Mouse (Mus musculus): Measurements from ENCODE around the gene Dpm3. TPM values are rescaled to one million over a fixed set of nuclear protein-coding genes. Genes with fewer than 3 reads are reported as not detected.

The Dpm3 gene
- polyA plus RNA-seq, 1 experiment from 2014 or later = 177 TPM

GRCm38 (mm10) chr3:89305551-89306325 lies 46.6 kb downstream of the Dpm3 start:
- 52% methylated on average over 8 of the region's 8 CpGs for WGBS

GRCm38 (mm10) chr3:89308089-89308488 lies 48.9 kb downstream of the Dpm3 start:
- no peaks in the 10 kb centered on the region for H3K9me3 ChIP-seq (ENCODE audit: control insufficient read depth, low read length)
- H3K27me3 ChIP-seq (replicated peaks; ENCODE audit: control insufficient read depth, insufficient read depth, low read length) = no peaks in the 10 kb centered on the region
- no peak overlapping the region for H3K4me2 ChIP-seq (ENCODE audit: low read depth, low read length)
- H3K36me3 ChIP-seq (ENCODE audit: control insufficient read depth, insufficient read depth, low read length) = no peaks in the 10 kb centered on the region
- ATAC-seq (ENCODE audit: low read depth) = peak; percentile 86
- 6% methylated on average over 9 of the region's 9 CpGs for WGBS
- no peaks in the 10 kb centered on the region for H3K4me1 ChIP-seq (ENCODE audit: control insufficient read depth, insufficient read depth, low read length)
- H3K4me3 ChIP-seq (ENCODE audit: low read depth, low read length) = no peak overlapping the region
- DNase-seq (ENCODE audit: low spot score) = peak; percentile 76
- H3K27ac ChIP-seq (replicated peaks; ENCODE audit: low read depth, low read length) = no peak overlapping the region
- no peak overlapping the region for H3K9ac ChIP-seq (ENCODE audit: low read depth, low read length)

More at GRCm38 (mm10) chr3:89305551-89306325, 46.6 kb downstream of the Dpm3 start:
- H3K4me3 ChIP-seq (ENCODE audit: low read depth, low read length) = no peak overlapping the region
- no peak overlapping the region for H3K27ac ChIP-seq (replicated peaks; ENCODE audit: low read depth, low read length)
- no peak overlapping the region for H3K4me2 ChIP-seq (ENCODE audit: low read depth, low read length)
- peak overlapping the region; percentile 5; the same call in 1 of the 2 replicates for H3K9ac ChIP-seq (ENCODE audit: low read depth, low read length)
- peak; percentile 13; the same call in 1 of the 2 replicates for ATAC-seq (ENCODE audit: low read depth)
- no peaks in the 10 kb centered on the region for H3K4me1 ChIP-seq (ENCODE audit: control insufficient read depth, insufficient read depth, low read length)
- H3K9me3 ChIP-seq (ENCODE audit: control insufficient read depth, low read length) = no peaks in the 10 kb centered on the region
- no peaks in the 10 kb centered on the region for H3K27me3 ChIP-seq (replicated peaks; ENCODE audit: control insufficient read depth, insufficient read depth, low read length)
- H3K36me3 ChIP-seq (ENCODE audit: control insufficient read depth, insufficient read depth, low read length) = no peaks in the 10 kb centered on the region
- no peak for DNase-seq (ENCODE audit: low spot score)

- peaks cover 13% of the 10 kb centered on the region for H3K27me3 ChIP-seq (replicated peaks; ENCODE audit: control insufficient read depth, insufficient read depth, low read length)
- ATAC-seq (ENCODE audit: low read depth) (no peak), DNase-seq (ENCODE audit: low spot score) (no peak)
- peaks cover 30% of the 10 kb centered on the region for H3K4me1 ChIP-seq (ENCODE audit: control insufficient read depth, insufficient read depth, low read length)
- H3K4me2 ChIP-seq (ENCODE audit: low read depth, low read length) = no peak overlapping the region
- WGBS = 61% methylated on average over 5 of the region's 5 CpGs
- H3K9ac ChIP-seq (ENCODE audit: low read depth, low read length) = no peak overlapping the region
- no peak overlapping the region for H3K27ac ChIP-seq (replicated peaks; ENCODE audit: low read depth, low read length)
- no peak overlapping the region for H3K4me3 ChIP-seq (ENCODE audit: low read depth, low read length)
- no peaks in the 10 kb centered on the region for H3K36me3 ChIP-seq (ENCODE audit: control insufficient read depth, insufficient read depth, low read length)
- no peaks in the 10 kb centered on the region for H3K9me3 ChIP-seq (ENCODE audit: control insufficient read depth, low read length)
Measured at GRCm38 (mm10) chr3:89314340-89314739, 55.2 kb downstream of the Dpm3 start.

- 100% methylated on average over 1 of the region's 2 CpGs for WGBS
- Histone ChIP-seq H3K9ac (ENCODE audit: low read depth, low read length) (0 out of 2 replicates have a peak overlapping the region, but pooled peaks have one; percentile 50), H3K9me3 (ENCODE audit: control insufficient read depth, low read length) (no peaks in the 10 kb centered on the region), H3K4me3 (ENCODE audit: low read depth, low read length) (no peak overlapping the region), H3K4me1 (ENCODE audit: control insufficient read depth, insufficient read depth, low read length) (peaks cover 34% of the 10 kb centered on the region), H3K36me3 (ENCODE audit: control insufficient read depth, insufficient read depth, low read length) (no peaks in the 10 kb centered on the region), H3K27me3 (replicated peaks; ENCODE audit: control insufficient read depth, insufficient read depth, low read length) (peaks cover 13% of the 10 kb centered on the region), H3K27ac (replicated peaks; ENCODE audit: low read depth, low read length) (no peak overlapping the region), H3K4me2 (ENCODE audit: low read depth, low read length) (peak overlapping the region; percentile 57; the same call in 1 of the 2 replicates)
- DNase-seq (ENCODE audit: low spot score) = no peak
- ATAC-seq (ENCODE audit: low read depth) = no peak
Measured at GRCm38 (mm10) chr3:89314791-89315190, 55.6 kb downstream of the Dpm3 start.

GRCm38 (mm10) chr3:89315195-89315929 lies 56.2 kb downstream of the Dpm3 start:
- Histone ChIP-seq H3K9ac (ENCODE audit: low read depth, low read length) (peak overlapping the region; percentile 50), H3K9me3 (ENCODE audit: control insufficient read depth, low read length) (no peaks in the 10 kb centered on the region), H3K36me3 (ENCODE audit: control insufficient read depth, insufficient read depth, low read length) (no peaks in the 10 kb centered on the region), H3K4me2 (ENCODE audit: low read depth, low read length) (peak overlapping the region; percentile 57), H3K4me3 (ENCODE audit: low read depth, low read length) (peak overlapping the region; percentile 27), H3K4me1 (ENCODE audit: control insufficient read depth, insufficient read depth, low read length) (peaks cover 40% of the 10 kb centered on the region), H3K27ac (replicated peaks; ENCODE audit: low read depth, low read length) (no peak overlapping the region), H3K27me3 (replicated peaks; ENCODE audit: control insufficient read depth, insufficient read depth, low read length) (peaks cover 17% of the 10 kb centered on the region)
- WGBS = 10% methylated on average over 12 of the region's 26 CpGs
- DNase-seq (ENCODE audit: low spot score) (peak; percentile 79), ATAC-seq (ENCODE audit: low read depth) (no peak)

GRCm38 (mm10) chr3:89315930-89316831 lies 57.0 kb downstream of the Dpm3 start:
- Histone ChIP-seq H3K4me1 (ENCODE audit: control insufficient read depth, insufficient read depth, low read length) (peaks cover 46% of the 10 kb centered on the region), H3K27ac (replicated peaks; ENCODE audit: low read depth, low read length) (no peak overlapping the region)
- DNase-seq (ENCODE audit: low spot score) = no peak

More at GRCm38 (mm10) chr3:89315930-89316831, 57.0 kb downstream of the Dpm3 start:
- H3K4me3 ChIP-seq (ENCODE audit: low read depth, low read length) = peak overlapping the region; percentile 27
- no peak for ATAC-seq (ENCODE audit: low read depth)
- H3K9ac ChIP-seq (ENCODE audit: low read depth, low read length) = no peak overlapping the region
- H3K36me3 ChIP-seq (ENCODE audit: control insufficient read depth, insufficient read depth, low read length) = no peaks in the 10 kb centered on the region
- peak overlapping the region; percentile 57 for H3K4me2 ChIP-seq (ENCODE audit: low read depth, low read length)
- no peaks in the 10 kb centered on the region for H3K9me3 ChIP-seq (ENCODE audit: control insufficient read depth, low read length)
- H3K27me3 ChIP-seq (replicated peaks; ENCODE audit: control insufficient read depth, insufficient read depth, low read length) = peaks cover 24% of the 10 kb centered on the region
- 8% methylated on average over 29 of the region's 40 CpGs for WGBS

Measured in embryonic facial prominence, embryonic 14.5 days (tissue).